Mouse (Mus musculus) hematopoietic stem cell, adult 5-6 weeks (primary cell): ENCODE measurements around the gene Olfr462. TPM values are rescaled to one million over a fixed set of nuclear protein-coding genes. Genes with fewer than 3 reads are reported as not detected.
"Not testable (repeated sequence)": the region's sequence is repeated elsewhere in the genome, so short reads cannot be mapped to it uniquely, and the experiment has no call there.

Experiments used
- ATAC-seq, 2 experiments: fragments of 125-278 bp in 1 of 2; replicated peaks in 1 of 2; 2 replicates each; pipeline ENCODE4 v1.8.0; 2016 to 2017; ENCODE audit warnings: inconsistent platforms in 2 of 2, mild to moderate bottlenecking in 2 of 2, moderate number of reproducible peaks in 2 of 2, low read depth in 1 of 2, moderate TSS enrichment in 1 of 2; ENCODE audit not compliant: low FRiP score in 2 of 2, poor library complexity in 2 of 2, severe bottlenecking in 2 of 2, insufficient read depth in 1 of 2, low TSS enrichment in 1 of 2
- total RNA-seq: library from RNA; stranded (forward); fragments of 172-1452, 232-1000 nt; gene quantifications from 2 replicates; pipeline ENCODE4 v1.2.3, GENCODE M21; 2017

Olfr462 gene
- total RNA-seq: not detected in 2 replicates

DNA sequence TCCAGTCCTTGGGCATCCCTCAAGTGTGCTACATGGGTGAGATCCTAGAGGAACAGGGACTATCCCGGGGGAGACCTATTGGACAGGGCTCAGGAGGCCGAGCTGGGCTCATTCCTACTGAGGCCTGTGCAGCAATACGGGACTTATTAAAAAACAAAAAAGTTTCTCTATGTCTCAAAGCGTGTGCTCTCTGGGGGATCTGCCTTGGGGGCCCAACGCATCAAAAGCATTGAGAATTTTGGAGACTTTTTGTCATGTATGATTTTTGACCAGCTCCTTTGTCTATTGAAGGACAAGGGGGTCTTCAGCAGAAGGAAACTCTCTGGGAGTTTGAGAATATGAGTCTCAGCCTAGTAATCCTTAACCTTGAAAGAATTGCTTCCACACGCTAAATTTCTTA is at the start of gene Olfr462:
Gene Olfr462 (minus strand): TSS at position 101 of the 400 bp plus-strand sequence.
- no peak for ATAC-seq

DNA sequence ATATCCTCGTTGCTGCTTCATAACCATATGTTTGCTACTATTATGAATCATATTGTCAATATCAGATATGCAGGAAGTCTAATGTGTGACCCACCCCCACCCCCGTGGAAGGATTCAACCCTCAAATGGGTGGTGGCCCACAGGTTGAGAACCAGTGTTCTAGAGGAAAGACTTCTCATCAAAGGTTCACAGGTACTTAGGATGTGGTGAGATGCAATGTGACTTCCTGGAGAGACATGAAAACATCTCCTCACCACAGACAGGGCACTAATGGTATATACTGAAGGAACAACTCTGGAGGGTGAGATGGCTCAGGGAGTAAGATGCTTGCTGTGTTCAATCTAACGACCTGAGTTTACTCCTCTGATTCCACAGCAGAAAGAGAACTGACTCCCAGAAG is 43.4 kb upstream of the Olfr462 start:
- no peak for ATAC-seq

DNA sequence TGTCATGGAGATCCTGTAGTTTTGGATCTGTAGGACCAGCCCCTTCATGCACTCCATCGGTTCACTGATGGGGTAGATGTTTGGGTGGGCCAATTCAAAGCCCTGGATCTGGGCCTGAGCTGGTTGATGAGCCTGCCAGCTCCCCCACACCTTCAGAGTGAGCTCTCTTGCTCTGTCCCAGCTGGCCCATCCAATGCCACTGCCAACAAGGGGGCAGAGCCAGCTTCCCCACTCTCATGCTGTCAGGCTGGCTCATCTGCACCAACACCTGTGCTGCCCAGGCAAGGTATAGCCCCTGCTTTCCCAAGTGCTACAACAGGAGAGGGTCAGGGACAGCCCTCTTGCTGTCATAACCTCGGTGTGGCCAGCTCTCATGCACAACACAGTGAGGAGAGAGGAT is 41.7 kb upstream of the Olfr462 start:
- no peak for ATAC-seq

DNA sequence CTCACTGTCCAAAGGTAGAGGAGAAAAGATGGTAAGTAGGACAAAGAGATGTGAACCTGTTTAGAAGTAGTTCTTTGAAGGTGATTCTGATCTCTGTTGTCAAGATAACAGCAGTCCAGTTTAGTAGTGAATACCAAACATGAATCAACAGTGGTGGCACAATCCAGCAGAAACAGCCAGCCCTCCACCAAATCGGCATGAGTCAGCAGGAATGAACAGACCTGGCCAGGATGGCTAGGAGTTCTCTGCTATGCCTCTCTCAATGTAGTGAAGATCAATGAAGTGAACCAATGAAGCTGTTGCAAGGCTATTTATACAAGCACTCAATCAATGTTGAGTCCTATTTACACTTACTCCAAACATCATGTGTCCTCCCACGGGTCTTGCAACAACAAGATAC is 38.3 kb upstream of the Olfr462 start:
- no peak for ATAC-seq

DNA sequence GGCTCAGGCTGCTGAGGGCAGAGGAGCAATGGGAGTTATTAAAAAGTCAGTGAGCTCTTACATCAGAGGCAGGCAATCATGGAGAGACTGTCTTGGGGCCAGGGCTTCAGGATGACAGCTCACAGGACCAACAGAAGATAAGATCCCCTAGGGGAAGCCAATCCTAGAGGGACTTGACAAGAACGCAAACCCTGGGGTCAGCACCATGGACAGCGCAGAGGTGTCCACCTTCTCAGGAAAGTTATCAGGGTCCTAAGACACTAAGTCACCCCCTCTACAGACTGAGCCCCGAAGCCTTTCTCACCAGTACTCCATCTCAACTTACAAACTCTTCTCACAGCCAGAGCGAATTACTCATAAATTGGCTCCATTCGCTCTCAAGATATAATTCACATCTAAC is 28.9 kb upstream of the Olfr462 start, which contains the start of gene Olfr464:
Gene Olfr464 (minus strand): TSS at position 2 of the 400 bp plus-strand sequence.
- no peak for ATAC-seq

DNA sequence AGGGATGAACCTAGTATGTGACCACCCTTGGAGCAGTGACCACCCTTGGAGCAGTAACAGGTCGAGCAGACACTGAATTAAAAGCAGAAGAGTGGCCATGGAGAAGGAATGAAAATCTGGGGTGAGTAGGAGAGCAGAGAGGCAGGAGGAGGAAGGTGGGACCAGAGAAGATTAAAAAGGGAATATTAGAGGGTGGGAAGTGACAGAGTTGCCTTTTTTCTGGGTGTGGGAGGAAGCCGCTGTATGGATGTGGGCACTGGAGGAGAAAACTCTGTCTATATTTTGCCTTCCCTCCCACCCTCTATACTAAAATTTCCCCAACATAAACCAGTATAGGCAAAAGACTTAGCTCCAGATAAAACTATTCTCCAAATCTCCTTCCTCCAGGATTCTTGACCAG is 28.2 kb upstream of the Olfr462 start:
- ATAC-seq: no peak

DNA sequence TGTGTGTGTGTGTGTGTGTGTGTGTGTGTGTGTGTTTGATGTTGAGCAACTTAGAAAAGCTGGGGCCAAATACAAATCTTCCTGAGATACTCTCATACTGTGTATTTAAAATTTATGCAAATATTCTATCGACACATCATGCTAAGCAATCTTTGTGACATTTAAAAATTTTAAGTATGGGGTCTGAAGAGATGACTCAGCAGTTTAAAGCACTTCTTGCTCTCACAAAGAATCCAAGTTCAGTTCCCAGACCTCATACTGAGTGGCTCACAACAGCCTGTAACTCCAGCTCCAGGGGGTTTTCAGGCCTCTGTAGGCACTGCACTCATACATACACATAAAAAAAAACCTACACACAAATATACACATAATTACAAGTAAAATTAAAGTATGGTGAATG is 23.9 kb upstream of the Olfr462 start:
- no peak for ATAC-seq

DNA sequence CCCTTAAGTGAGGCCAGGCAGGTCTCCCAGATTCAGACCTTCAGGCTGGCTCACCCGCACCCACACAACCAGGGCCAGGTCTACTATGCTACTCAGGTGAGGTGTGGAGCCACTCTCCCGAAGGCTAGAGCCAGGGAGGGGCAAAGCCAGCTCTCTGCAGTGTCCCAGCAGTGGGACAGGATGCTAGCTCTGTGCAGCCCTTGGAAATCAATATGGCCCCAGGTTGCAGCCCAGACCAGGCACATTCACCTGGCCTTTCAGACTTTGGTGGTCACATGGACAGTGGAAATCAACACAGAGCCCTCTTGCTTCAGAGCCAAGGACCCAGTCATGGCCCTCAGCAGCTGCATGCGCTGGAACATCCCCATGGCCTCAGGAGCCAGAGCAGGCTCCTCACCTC is 12.3 kb upstream of the Olfr462 start:
- no peak for ATAC-seq

DNA sequence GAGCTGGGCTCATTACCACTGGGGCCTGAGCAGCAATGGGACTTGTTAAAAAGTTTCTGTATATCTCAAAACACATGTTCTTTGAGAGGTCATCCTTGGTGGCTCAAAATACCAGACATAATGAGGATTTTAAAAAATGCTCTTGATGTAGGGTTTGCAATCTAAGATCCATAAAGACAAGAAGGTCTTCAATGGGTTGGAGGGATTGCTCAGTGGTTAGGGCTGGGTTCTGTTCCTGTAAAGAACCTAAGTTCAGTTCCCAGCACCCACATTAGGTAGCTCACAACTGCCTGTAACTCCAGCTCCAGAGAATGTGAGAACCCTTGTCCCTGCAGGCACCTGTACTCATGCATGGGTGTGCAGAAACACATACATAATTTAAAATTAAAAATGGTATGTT is 5.2 kb upstream of the Olfr462 start, which contains the start of gene Olfr463:
Gene Olfr463 (minus strand): TSS at position 101 of the 400 bp plus-strand sequence.
- ATAC-seq: no peak

DNA sequence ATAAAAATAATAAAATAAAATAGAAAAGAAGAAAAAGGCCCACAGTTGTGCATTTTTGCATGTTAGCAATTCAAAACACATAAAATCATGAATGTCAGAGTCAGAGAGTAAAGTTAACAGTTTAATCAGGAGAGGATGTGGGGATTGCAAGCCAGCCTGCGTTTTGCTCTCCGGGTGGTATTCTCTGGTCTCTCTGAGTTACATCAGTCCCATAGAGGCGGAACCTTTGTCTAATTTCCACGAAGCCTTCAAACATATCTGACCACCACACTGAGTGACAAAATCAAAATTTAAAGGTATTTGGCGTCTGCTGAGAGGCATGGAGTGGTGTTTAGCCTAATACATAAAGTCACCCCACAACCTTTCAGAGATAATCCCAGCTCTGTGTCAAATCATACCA is 7.2 kb downstream of the Olfr462 start:
- ATAC-seq: no peak

DNA sequence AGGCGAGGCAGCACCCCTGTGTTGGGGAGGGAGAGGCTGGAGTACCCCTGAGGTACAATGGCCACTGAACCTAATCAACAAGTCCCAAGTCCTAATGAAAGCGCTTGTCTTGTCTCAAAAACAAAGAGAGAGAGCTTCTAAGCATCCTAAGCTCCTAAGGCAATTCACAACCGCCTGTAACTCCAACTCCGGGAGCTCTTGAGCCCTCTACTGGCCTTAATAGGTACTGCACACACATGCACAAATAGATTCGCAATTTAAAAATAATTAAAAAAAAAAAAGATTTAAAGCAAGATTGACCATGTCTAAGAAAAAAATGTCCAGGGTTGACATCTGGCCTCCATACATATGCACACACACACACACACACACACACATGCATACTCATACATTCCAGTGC is 8.6 kb downstream of the Olfr462 start:
- ATAC-seq: no peak

DNA sequence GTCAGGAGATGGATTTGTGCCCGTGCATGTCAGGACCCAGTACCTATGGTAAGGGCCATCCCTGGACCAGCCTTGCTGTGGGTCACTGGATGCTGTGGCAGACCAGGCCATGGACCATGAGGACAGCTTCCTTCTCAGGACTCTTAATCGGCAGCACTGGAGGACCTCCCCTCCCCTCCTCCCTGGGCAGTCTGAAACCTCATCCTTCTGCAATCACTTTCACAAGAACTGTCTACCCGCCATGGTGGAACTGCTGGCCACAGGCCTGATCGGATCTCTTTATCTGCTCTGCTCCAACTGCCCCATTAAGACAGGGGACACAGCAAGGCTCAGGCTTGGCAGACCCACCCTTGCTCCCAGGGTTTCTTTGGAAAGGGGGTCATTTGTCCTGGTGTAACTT is 10.4 kb downstream of the Olfr462 start:
- no peak for ATAC-seq

DNA sequence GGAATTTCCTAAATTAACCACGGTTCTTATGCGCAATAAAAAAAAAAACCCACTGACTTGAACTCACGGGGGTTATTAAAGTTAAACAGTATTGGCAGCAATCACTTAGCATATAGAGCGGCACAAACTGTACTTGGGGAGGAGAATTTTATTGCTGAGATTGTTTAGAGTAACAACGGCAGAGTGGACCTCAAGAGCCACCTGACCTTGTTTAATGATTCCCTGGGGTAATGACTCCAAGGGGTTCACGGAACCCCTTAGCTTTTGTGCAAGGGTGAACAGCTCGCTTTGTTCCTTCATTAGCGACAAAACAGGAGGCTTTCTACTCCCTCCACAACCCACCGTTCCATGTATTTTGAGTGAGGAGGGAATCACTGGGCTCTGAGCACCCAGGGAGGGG is 12.2 kb downstream of the Olfr462 start:
- ATAC-seq: no peak

DNA sequence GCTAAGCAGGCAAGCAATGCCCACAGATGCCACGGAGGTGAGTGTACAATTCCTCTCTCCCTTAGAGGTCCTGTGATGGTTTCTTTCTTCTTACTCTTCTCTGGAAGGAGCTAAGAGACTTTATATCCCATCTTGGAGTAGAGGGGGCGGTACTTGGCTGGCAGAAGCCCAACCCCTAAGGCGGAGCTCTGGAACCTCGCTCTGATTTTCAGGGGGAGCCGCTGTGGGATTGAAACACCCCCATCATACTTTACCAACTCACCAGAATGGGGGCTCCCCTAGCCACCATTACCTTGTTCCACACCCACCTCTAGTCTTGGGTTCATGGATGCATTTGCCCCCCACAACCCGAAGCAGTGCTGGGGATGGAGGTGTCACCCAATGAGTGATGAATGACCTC is 16.6 kb downstream of the Olfr462 start, which contains the start of gene Epx:
Gene Epx (minus strand): TSS at position 101 of the 400 bp plus-strand sequence.
- no peak for ATAC-seq

DNA sequence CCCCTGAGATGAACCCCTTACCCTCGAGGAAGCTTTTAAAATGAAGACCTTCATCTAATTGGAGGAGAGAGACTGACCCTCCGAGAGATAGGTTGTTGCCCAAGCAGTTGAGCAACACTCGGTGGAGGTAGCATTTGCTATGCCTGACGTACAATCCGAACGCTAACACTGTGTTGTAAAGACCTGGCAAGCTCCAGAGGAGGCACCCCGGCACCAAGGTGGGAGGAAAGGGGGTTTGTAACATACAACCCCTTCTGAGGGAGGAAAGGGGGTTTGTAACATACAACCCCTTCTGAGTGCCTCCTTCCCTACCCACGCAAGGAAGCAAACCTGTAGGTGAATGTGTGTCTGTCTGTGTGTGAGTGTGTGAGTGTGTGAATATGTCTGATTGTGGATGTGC is 20.3 kb downstream of the Olfr462 start:
- no peak for ATAC-seq

DNA sequence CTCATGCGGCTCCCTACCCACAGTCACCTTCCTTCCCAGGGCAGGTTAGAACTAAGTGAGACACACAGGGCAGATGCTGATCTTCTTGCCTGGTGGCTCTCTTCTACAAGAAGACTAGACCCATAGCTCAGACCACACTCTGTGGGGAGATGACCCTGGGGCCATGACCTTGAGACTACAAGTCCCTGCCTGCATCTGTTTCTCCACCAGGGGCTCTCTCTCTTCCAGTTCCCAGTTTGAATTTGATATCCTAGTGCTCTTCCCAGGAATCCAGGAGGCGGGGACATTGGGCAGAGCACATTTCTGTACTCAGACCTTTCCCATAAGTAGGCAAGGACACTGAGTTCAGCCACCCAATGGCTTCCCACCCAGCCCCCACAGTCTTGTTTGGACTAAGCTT is 22.0 kb downstream of the Olfr462 start:
- ATAC-seq: no peak

DNA sequence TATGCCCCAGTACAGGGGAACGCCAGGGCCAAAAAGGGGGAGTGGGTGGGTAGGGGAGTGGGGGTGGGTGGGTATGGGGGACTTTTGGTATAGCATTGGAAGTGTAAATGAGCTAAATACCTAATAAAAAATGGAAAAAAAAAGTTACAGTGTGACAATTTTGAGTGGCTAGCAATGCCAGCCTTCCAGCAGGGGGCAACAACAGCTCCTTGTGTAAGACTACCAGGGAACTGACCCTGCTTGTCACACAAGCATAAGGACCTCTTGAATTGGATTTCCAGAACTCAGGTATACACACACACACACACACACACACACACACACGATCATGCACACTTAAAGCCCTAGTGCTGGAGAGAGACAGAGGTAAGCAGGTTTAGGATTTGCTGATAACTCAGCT is 25.2 kb downstream of the Olfr462 start:
- not testable (repeated sequence) for ATAC-seq

DNA sequence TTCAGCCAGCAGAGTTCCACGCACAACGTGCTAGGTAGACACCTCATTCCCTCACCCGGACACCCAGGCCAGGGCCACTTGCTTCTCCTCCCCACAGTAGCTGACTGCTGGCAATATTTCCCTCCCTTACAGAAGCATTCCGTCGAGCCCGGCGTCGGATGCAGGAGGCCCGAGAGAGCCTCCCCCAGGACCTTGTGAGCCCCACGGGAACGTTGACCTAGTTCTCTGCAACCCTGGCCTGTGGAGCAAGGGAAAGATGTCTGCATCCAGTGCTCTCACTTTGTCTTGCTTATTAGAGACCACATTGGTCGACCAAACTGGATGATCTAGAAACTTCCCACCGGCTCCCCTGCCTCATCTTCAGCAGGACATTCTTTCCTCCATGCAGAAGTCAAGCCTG is 29.3 kb downstream of the Olfr462 start:
- ATAC-seq: no peak

DNA sequence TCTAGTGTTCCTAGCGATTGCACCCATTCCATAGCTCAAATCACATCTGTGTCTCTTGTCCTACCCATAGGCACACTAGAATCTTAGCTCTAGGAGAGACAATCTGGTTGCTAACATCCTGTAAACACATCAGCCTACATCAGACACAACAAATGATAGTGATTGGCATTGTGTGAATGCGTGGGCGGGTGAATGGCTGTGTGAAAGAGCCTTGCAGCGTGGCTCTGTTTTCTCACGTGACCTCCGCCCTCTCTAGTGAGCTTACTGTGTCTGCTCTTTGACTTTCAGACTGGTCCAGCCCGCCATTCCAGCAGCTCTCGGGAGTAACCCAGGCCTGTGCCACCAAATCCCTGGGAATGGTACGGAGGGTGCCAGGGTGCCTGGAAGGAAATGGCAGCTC is 31.6 kb downstream of the Olfr462 start:
- no peak for ATAC-seq

DNA sequence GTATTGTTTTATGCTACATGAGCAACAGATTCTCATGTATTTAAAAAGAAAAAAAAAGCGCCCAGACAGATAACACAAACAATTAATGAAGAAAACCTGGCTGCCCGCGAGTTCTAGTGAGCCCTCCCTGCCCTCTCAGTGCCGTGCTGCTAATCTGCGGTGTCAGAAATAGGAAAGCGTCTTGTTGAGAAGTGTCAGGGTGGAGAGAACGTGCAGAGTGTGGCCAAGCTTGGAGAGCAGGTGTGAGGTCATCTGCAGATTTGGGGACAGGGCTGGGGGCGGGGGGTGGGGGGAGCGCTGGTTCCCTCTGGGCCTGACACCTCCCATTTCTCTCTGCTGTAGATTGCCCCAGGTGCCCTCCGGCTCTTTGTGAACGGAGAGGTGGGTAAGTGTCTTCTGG is 32.8 kb downstream of the Olfr462 start:
- no peak for ATAC-seq
